Mouse (Mus musculus): Measurements from ENCODE around the gene Wee1. TPM values are rescaled to one million over a fixed set of nuclear protein-coding genes. Genes with fewer than 3 reads are reported as not detected.
"Not testable (repeated sequence)": the region's sequence is repeated elsewhere in the genome, so short reads cannot be mapped to it uniquely, and the experiment has no call there.

The Wee1 gene
- polyA plus RNA-seq, 1 experiment from 2014 or later = 4.5 TPM

DNA sequence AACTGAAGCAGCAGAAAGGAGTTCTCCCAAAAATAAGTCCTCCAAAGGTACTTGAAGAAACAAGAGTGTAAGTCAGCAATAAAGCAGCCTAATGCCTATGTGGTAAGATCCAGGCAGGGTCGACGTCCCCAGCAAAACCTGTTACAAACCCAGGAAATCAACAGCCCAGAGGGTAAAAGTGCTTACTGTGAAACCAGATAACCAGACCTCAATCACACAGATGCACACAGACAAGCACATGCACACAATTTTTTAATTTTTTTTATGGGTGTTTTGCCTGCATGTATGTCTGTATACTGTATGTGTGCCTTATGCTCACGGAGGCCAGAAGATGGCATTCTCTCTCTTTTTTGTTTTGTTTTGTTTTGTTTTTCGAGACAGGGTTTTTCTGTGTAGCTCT lies 25.5 kb upstream of the Wee1 start:
- H3K9ac ChIP-seq (replicated peaks) = no peak overlapping the region
- H3K4me2 ChIP-seq (ENCODE audit: low read depth, low read length) = no peak overlapping the region
- TF ChIP-seq EP300 (IDR thresholded peaks at IDR 0.05; ENCODE audit: low read depth) (no peak), CTCF (IDR thresholded peaks at IDR 0.05; ENCODE audit: low read depth) (0 out of 2 replicates have a peak, but pooled peaks have one; percentile 14)
- H3K27me3 ChIP-seq (ENCODE audit: insufficient read depth, low read length) = no peaks in the 10 kb centered on the region
- no peak overlapping the region for H3K4me3 ChIP-seq (ENCODE audit: low read depth, low read length)
- peaks cover 7% of the 10 kb centered on the region; the same call in 1 of the 2 replicates for H3K4me1 ChIP-seq (ENCODE audit: insufficient read depth)
- DNase-seq (no peak), ATAC-seq (0 out of 2 replicates have a peak, but pooled peaks have one; percentile 8)
- no peaks in the 10 kb centered on the region for H3K9me3 ChIP-seq (ENCODE audit: low read length)
- H3K36me3 ChIP-seq (replicated peaks; ENCODE audit: insufficient read depth, low read length) = peaks cover 35% of the 10 kb centered on the region
- 55% methylated on average over 4 of the region's 4 CpGs for WGBS (ENCODE audit: insufficient replicate concordance)
- H3K27ac ChIP-seq (ENCODE audit: low read depth) = no peak overlapping the region

DNA sequence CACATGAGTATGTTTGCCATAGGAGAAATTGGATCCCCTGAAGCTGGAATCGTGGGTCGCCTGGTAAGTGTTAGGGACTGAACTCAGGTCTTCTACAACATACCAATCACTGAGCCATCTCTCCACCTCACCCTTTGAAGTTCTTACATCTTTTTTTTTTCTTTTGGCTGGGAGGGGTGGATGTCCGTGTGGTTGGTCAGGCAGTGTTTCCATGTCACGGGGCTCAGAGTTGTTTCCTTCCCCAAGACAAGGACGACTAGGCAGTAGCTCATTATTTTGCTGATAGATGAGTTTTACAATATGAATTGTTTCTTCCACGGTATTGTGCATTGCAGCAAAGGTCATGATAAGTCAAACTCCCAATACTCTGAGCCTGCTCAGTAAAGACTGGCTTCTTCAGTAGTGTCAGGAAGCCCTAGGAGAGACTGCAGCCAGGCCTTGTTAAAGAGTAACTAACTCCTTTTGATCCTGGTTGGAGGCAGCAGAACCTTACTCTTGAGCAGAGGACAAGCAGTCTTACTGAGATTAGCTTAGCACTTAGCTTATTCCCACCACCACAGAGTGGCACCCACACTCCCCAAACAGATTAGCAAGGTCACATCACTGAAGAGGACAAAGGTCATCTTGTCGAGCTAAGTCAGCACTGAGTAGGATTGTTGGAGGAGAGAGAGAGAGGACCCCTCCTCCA lies 24.6 kb upstream of the Wee1 start:
- DNase-seq (no peak), ATAC-seq (peak; percentile 40; the same call in 1 of the 2 replicates)
- 49% methylated on average over 7 of the region's 7 CpGs for WGBS (ENCODE audit: insufficient replicate concordance)
- no peaks in the 10 kb centered on the region for H3K9me3 ChIP-seq (ENCODE audit: low read length)
- H3K4me1 ChIP-seq (ENCODE audit: insufficient read depth) = peaks cover 7% of the 10 kb centered on the region; the same call in 1 of the 2 replicates
- no peak overlapping the region; the same call in 1 of the 2 replicates for H3K9ac ChIP-seq (replicated peaks)
- peaks cover 27% of the 10 kb centered on the region for H3K36me3 ChIP-seq (replicated peaks; ENCODE audit: insufficient read depth, low read length)
- H3K27ac ChIP-seq (ENCODE audit: low read depth) = peak overlapping the region; percentile 48; the same call in 1 of the 2 replicates
- no peaks in the 10 kb centered on the region for H3K27me3 ChIP-seq (ENCODE audit: insufficient read depth, low read length)
- H3K4me3 ChIP-seq (ENCODE audit: low read depth, low read length) = no peak overlapping the region
- H3K4me2 ChIP-seq (ENCODE audit: low read depth, low read length) = 0 out of 2 replicates have a peak overlapping the region, but pooled peaks have one; percentile 6
- TF ChIP-seq EP300 (IDR thresholded peaks at IDR 0.05; ENCODE audit: low read depth) (no peak), CTCF (IDR thresholded peaks at IDR 0.05; ENCODE audit: low read depth) (no peak)

DNA sequence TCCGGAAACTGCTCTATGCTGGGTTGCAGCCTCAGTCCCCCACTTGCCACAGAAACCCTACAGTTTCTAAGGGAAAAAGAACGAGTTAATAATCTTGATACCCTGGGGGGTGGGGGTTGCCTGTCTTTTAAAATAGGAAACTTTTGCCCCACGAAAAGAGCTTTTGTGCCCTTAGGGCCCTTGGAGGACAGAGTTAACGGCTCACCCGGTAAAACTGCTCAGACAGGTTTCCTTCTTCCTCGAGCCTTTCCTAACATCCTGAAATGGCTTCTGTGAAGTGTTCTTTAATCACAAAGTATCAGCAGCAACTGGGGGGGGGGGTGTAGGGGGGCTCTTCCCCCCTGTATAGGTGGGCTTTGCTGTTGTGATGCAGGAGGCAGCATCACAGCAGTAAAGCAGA lies 21.0 kb upstream of the Wee1 start:
- TF ChIP-seq EP300 (IDR thresholded peaks at IDR 0.05; ENCODE audit: low read depth) = no peak
- TF ChIP-seq CTCF (IDR thresholded peaks at IDR 0.05; ENCODE audit: low read depth) = no peak
- Histone ChIP-seq H3K9me3 (ENCODE audit: low read length) (no peaks in the 10 kb centered on the region), H3K4me3 (ENCODE audit: low read depth, low read length) (no peak overlapping the region), H3K27ac (ENCODE audit: low read depth) (no peak overlapping the region), H3K4me1 (ENCODE audit: insufficient read depth) (peaks cover 7% of the 10 kb centered on the region; the same call in 1 of the 2 replicates), H3K9ac (replicated peaks) (no peak overlapping the region), H3K27me3 (ENCODE audit: insufficient read depth, low read length) (no peaks in the 10 kb centered on the region), H3K4me2 (ENCODE audit: low read depth, low read length) (no peak overlapping the region), H3K36me3 (replicated peaks; ENCODE audit: insufficient read depth, low read length) (no peaks in the 10 kb centered on the region; the same call in 1 of the 2 replicates)
- DNase-seq = no peak
- ATAC-seq = no peak
- 61% methylated on average over 6 of the region's 6 CpGs for WGBS (ENCODE audit: insufficient replicate concordance)

GRCm38 (mm10) chr7:110101266-110101665 lies 20.6 kb upstream of the Wee1 start:
- no peaks in the 10 kb centered on the region for H3K36me3 ChIP-seq (replicated peaks; ENCODE audit: insufficient read depth, low read length)
- DNase-seq = no peak
- no peaks in the 10 kb centered on the region for H3K9me3 ChIP-seq (ENCODE audit: low read length)
- H3K4me3 ChIP-seq (ENCODE audit: low read depth, low read length) = no peak overlapping the region
- TF ChIP-seq EP300 (IDR thresholded peaks at IDR 0.05; ENCODE audit: low read depth) (no peak), CTCF (IDR thresholded peaks at IDR 0.05; ENCODE audit: low read depth) (no peak)
- no peak overlapping the region for H3K4me2 ChIP-seq (ENCODE audit: low read depth, low read length)
- no peak overlapping the region for H3K27ac ChIP-seq (ENCODE audit: low read depth)
- no peak for ATAC-seq
- no peak overlapping the region for H3K9ac ChIP-seq (replicated peaks)
- H3K4me1 ChIP-seq (ENCODE audit: insufficient read depth) = peaks cover 7% of the 10 kb centered on the region; the same call in 1 of the 2 replicates
- no peaks in the 10 kb centered on the region for H3K27me3 ChIP-seq (ENCODE audit: insufficient read depth, low read length)
- WGBS (ENCODE audit: insufficient replicate concordance) = 76% methylated on average over 5 of the region's 5 CpGs

GRCm38 (mm10) chr7:110105041-110105440 lies 16.8 kb upstream of the Wee1 start:
- Histone ChIP-seq H3K27me3 (ENCODE audit: insufficient read depth, low read length) (no peaks in the 10 kb centered on the region), H3K4me3 (ENCODE audit: low read depth, low read length) (no peak overlapping the region), H3K27ac (ENCODE audit: low read depth) (no peak overlapping the region), H3K4me2 (ENCODE audit: low read depth, low read length) (no peak overlapping the region), H3K36me3 (replicated peaks; ENCODE audit: insufficient read depth, low read length) (no peaks in the 10 kb centered on the region), H3K9me3 (ENCODE audit: low read length) (no peaks in the 10 kb centered on the region), H3K9ac (replicated peaks) (no peak overlapping the region), H3K4me1 (ENCODE audit: insufficient read depth) (peaks cover 13% of the 10 kb centered on the region)
- TF ChIP-seq CTCF (IDR thresholded peaks at IDR 0.05; ENCODE audit: low read depth) (no peak), EP300 (IDR thresholded peaks at IDR 0.05; ENCODE audit: low read depth) (no peak)
- peak; percentile 40; the same call in 1 of the 2 replicates for ATAC-seq
- no peak for DNase-seq
- WGBS (ENCODE audit: insufficient replicate concordance) = 75% methylated on average over 5 of the region's 5 CpGs

DNA sequence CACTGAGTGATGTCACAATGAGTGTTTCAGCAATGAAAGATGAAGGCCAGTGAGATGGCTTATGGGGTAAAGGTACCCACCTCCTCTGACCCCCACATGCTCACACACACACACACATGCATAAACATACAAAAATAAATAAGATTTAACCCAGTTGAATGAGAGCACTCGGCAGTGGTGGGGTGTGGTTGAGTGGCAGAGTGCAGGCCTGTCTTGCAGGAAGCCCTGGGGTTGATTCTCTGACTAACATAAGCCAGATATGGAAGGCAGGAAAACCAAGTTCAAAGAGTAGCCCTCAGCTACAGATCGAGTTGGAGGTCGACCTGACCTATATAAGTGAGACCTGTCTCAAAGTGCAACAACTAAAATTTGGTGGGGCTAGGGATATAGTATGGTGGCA lies 15.2 kb upstream of the Wee1 start:
- 36% methylated on average over 3 of the region's 3 CpGs for WGBS (ENCODE audit: insufficient replicate concordance)
- no peak overlapping the region for H3K27ac ChIP-seq (ENCODE audit: low read depth)
- H3K9ac ChIP-seq (replicated peaks) = no peak overlapping the region
- peaks cover 16% of the 10 kb centered on the region for H3K4me1 ChIP-seq (ENCODE audit: insufficient read depth)
- ATAC-seq = no peak
- H3K4me3 ChIP-seq (ENCODE audit: low read depth, low read length) = no peak overlapping the region
- DNase-seq = no peak
- H3K27me3 ChIP-seq (ENCODE audit: insufficient read depth, low read length) = no peaks in the 10 kb centered on the region
- H3K36me3 ChIP-seq (replicated peaks; ENCODE audit: insufficient read depth, low read length) = no peaks in the 10 kb centered on the region
- H3K9me3 ChIP-seq (ENCODE audit: low read length) = no peaks in the 10 kb centered on the region
- H3K4me2 ChIP-seq (ENCODE audit: low read depth, low read length) = no peak overlapping the region
- no peak for TF ChIP-seq EP300 (IDR thresholded peaks at IDR 0.05; ENCODE audit: low read depth)
- TF ChIP-seq CTCF (IDR thresholded peaks at IDR 0.05; ENCODE audit: low read depth) = no peak

DNA sequence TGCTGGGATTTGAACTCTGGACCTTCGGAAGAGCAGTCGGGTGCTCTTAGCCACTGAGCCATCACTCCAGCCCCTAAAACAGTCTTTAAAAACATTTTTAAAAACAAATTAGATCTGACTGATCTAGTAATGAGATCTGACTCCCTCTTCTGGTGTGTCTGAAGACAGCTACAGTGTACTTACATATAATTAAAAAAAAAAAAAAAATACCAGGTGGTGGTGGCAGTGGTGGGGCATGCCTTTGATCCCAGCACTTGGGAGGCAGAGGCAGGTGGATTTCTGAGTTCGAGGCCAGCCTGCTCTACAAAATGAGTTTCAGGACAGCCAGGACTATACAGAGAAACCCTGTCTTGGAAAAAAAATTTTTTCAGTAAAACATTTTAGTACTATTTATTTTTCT lies 13.3 kb upstream of the Wee1 start:
- H3K27me3 ChIP-seq (ENCODE audit: insufficient read depth, low read length); H3K4me2 ChIP-seq (ENCODE audit: low read depth, low read length); H3K4me3 ChIP-seq (ENCODE audit: low read depth, low read length); DNase-seq; H3K36me3 ChIP-seq (replicated peaks; ENCODE audit: insufficient read depth, low read length); ATAC-seq; H3K9me3 ChIP-seq (ENCODE audit: low read length); H3K9ac ChIP-seq (replicated peaks): not testable (repeated sequence)
- Histone ChIP-seq H3K4me1 (ENCODE audit: insufficient read depth) (peaks cover 16% of the 10 kb centered on the region), H3K27ac (ENCODE audit: low read depth) (0 out of 2 replicates have a peak overlapping the region, but pooled peaks have one; percentile 53)
- WGBS (ENCODE audit: insufficient replicate concordance) = 84% methylated on average over 3 of the region's 3 CpGs
